Mouse (Mus musculus) limb, embryonic 11.5 days (tissue): ENCODE data around the gene Mmgt1. TPM values are rescaled to one million over a fixed set of nuclear protein-coding genes. Genes with fewer than 3 reads are reported as not detected.

Source experiments
- ATAC-seq: fragments of 200-750 bp; cut with Nextera tagmentation; 2 replicates; pipeline ENCODE4 v1.8.0; 2017; ENCODE audit warnings: low read depth; ENCODE audit not compliant: insufficient number of reproducible peaks, low FRiP score, low TSS enrichment
- DNase-seq: peaks from one replicate; pipeline ENCODE4 v3.0.0-alpha.2; 2015; ENCODE audit warnings: low spot score
- H3K27ac ChIP-seq: fragments of 300-500 bp; sonication (generic); replicated peaks from 2 replicates; pipeline ENCODE4 v1.5.1; 2014; ENCODE audit warnings: low read depth, mild to moderate bottlenecking, low read length
- H3K27me3 ChIP-seq: fragments of 300-500 bp; sonication (generic); 2 replicates; pipeline ENCODE4 v1.6.1; 2014; ENCODE audit warnings: mild to moderate bottlenecking, low read length, mixed read lengths; ENCODE audit not compliant: control insufficient read depth, insufficient read depth
- H3K36me3 ChIP-seq: fragments of 300-500 bp; sonication (generic); 2 replicates; pipeline ENCODE4 v1.6.1; 2014; ENCODE audit warnings: mild to moderate bottlenecking, low read length, moderate library complexity, mixed read lengths; ENCODE audit not compliant: control insufficient read depth, insufficient read depth
- H3K4me1 ChIP-seq: fragments of 300-500 bp; sonication (generic); 2 replicates; pipeline ENCODE4 v1.6.1; 2014; ENCODE audit warnings: low read length, mixed read lengths; ENCODE audit not compliant: control insufficient read depth, insufficient read depth
- H3K4me2 ChIP-seq: fragments of 300-500 bp; sonication (generic); 2 replicates; pipeline ENCODE4 v1.6.1; 2014; ENCODE audit warnings: low read depth, mild to moderate bottlenecking, moderate library complexity; ENCODE audit not compliant: severe bottlenecking
- H3K4me3 ChIP-seq: fragments of 300-500 bp; sonication (generic); 2 replicates; pipeline ENCODE4 v1.5.1; 2014; ENCODE audit warnings: low read depth, low read length
- H3K9ac ChIP-seq: fragments of 300-500 bp; sonication (generic); 2 replicates; pipeline ENCODE4 v1.6.1; 2014; ENCODE audit warnings: mild to moderate bottlenecking, low read length
- H3K9me3 ChIP-seq: fragments of 300-500 bp; sonication (generic); 2 replicates; pipeline ENCODE4 v1.6.1; 2016; ENCODE audit warnings: low read length; ENCODE audit not compliant: control insufficient read depth
- WGBS: fragments of 180-500 bp; shearing (Covaris S2); extraction: QIAGEN DNeasy Blood & Tissue Kit; methylation state at CpG from one replicate; pipeline ENCODE4 v1.1.7; 2014; 5-methylcytosine and 5-hydroxymethylcytosine counted together
- polyA plus RNA-seq: library from polyadenylated mRNA; unstranded; fragments of >200 nt; fragmentation: Nextera tagmentation; extraction: Ambion mirVana; gene quantifications from 2 replicates; pipeline ENCODE4 v1.2.1, GENCODE M21; 2014

The Mmgt1 gene
- polyA plus RNA-seq, 1 experiment from 2014 or later, result 34.5 TPM

DNA sequence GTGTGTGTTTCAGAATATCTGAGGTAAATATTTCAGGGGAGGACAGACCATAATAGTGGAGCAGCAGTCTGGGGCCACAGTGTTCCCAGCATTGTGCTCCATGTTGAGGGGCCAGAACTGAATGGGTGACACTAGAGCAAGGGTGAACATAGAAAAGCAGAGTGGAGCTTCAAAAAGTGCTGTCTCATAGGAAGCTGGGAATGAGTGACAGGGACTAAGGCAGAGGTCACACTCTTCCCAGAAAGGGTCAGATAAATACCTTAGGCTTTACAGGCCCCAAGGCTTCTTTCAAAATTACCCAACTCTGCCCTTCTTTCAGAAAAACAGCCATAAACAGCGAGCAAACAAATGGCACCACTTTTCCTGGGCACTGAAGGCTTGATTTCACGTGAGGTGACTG lies 8.7 kb upstream of the Mmgt1 start:
- Histone ChIP-seq H3K27me3 (no peaks in the 10 kb centered on the region), H3K36me3 (no peaks in the 10 kb centered on the region), H3K4me1 (no peaks in the 10 kb centered on the region), H3K9ac (no peak overlapping the region), H3K4me2 (no peak overlapping the region), H3K4me3 (no peak overlapping the region), H3K27ac (no peak overlapping the region), H3K9me3 (no peaks in the 10 kb centered on the region)
- WGBS, result 62% methylated on average over 2 of the region's 2 CpGs
- no peak for ATAC-seq
- DNase-seq, result no peak

- Histone ChIP-seq H3K4me1 (no peaks in the 10 kb centered on the region), H3K27ac (no peak overlapping the region), H3K4me2 (peak overlapping the region; percentile 42), H3K9ac (peak overlapping the region; percentile 85), H3K9me3 (no peaks in the 10 kb centered on the region), H3K27me3 (no peaks in the 10 kb centered on the region), H3K36me3 (no peaks in the 10 kb centered on the region), H3K4me3 (peak overlapping the region; percentile 65)
- DNase-seq, result no peak
- 12% methylated on average over 25 of the region's 25 CpGs for WGBS
- peak; percentile 52; the same call in 1 of the 2 replicates for ATAC-seq
These were observed 516 bp downstream of the Mmgt1 start for GRCm38 (mm10) chrX:56597219-56597886.

DNA sequence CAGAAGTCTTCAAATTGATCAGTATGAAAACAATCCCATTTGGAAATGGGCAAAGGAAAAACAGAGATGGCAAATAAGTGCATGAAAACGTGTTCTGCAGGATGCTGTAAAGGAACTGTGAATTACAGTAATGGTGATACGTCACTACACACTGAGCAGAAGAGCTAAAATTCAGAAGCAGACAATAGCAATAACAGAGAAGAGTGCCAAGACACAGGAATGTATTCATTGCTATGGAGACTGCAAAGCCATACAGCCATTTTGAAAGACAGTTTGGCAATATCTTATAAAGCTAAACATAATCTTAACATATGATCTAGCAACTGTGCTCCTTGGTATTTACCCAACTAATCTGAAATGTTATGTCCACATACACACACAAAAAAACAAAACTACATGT lies 19.7 kb downstream of the Mmgt1 start:
- Histone ChIP-seq H3K4me2 (no peak overlapping the region), H3K27ac (no peak overlapping the region), H3K4me3 (no peak overlapping the region), H3K9ac (no peak overlapping the region), H3K27me3 (no peaks in the 10 kb centered on the region), H3K36me3 (no peaks in the 10 kb centered on the region), H3K9me3 (no peaks in the 10 kb centered on the region), H3K4me1 (no peaks in the 10 kb centered on the region)
- DNase-seq (no peak), ATAC-seq (no peak)
- WGBS, result 83% methylated on average over 2 of the region's 2 CpGs

DNA sequence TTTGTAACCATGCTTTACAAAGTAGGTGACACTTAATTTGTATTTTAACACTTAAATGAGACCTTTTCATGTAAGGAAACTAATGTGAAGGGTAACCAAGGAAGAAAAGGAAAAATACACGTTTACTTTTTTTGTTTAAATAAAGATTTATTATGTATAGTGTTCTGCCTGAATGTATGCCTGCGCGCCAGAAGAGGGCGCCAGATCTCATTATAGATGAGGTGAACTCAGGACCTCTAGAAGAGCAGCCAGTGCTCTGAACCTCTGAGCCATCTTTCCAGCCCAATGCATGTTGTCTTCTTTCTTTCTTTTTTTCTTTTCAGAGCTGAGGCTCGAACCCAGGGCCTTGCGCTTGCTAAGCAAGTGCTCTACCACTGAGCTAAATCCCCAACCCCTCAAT lies 25.4 kb downstream of the Mmgt1 start:
- WGBS, result 23% methylated on average over 6 of the region's 6 CpGs
- no peak for ATAC-seq
- no peak overlapping the region for H3K4me3 ChIP-seq
- no peaks in the 10 kb centered on the region for H3K27me3 ChIP-seq
- no peaks in the 10 kb centered on the region for H3K36me3 ChIP-seq
- no peak overlapping the region for H3K4me2 ChIP-seq
- H3K4me1 ChIP-seq, result no peaks in the 10 kb centered on the region
- DNase-seq, result peak; percentile 22
- no peaks in the 10 kb centered on the region for H3K9me3 ChIP-seq
- H3K9ac ChIP-seq, result no peak overlapping the region
- H3K27ac ChIP-seq, result no peak overlapping the region

- Histone ChIP-seq H3K9me3 (no peaks in the 10 kb centered on the region), H3K4me2 (no peak overlapping the region), H3K27ac (no peak overlapping the region), H3K27me3 (no peaks in the 10 kb centered on the region), H3K4me1 (no peaks in the 10 kb centered on the region), H3K36me3 (no peaks in the 10 kb centered on the region), H3K4me3 (no peak overlapping the region), H3K9ac (no peak overlapping the region)
- no peak for DNase-seq
- no peak for ATAC-seq
- 67% methylated on average over 3 of the region's 3 CpGs for WGBS
These were observed 44.3 kb downstream of the Mmgt1 start for GRCm38 (mm10) chrX:56553584-56553983.

DNA sequence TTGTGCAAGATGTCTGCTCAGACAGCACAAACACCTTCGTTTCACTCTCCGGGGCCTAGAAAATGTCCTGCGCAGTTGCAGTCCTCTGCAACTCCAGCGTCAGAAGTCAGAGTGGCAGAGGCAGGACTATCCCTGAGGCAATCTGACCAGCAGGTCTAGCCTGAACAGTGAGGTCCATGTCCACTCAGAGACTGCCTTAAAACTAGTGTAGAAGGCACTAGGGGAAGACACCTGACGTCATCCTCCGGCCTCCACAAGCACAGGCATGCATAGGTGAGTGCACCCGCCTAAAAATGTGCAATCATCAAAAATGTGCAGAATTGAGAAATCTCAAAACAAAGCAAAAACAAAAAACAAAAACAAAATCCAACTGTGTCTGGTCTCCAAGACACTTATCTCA lies 48.4 kb downstream of the Mmgt1 start, which contains the start of gene Gm648:
Gm648 (minus strand) TSS at position 101 of the 400 bp plus-strand sequence.
- no peaks in the 10 kb centered on the region for H3K36me3 ChIP-seq
- no peaks in the 10 kb centered on the region for H3K4me1 ChIP-seq
- H3K9ac ChIP-seq, result no peak within 1 kb of the TSS
- 85% methylated on average over 7 of the region's 7 CpGs for WGBS
- H3K4me2 ChIP-seq, result no peak within 1 kb of the TSS
- H3K27me3 ChIP-seq, result no peaks in the 10 kb centered on the region
- H3K27ac ChIP-seq, result no peak within 1 kb of the TSS
- DNase-seq, result no peak
- no peak within 1 kb of the TSS for H3K4me3 ChIP-seq
- no peaks in the 10 kb centered on the region for H3K9me3 ChIP-seq
- ATAC-seq, result no peak

GRCm38 (mm10) chrX:56537162-56537561 lies 60.7 kb downstream of the Mmgt1 start:
- Histone ChIP-seq H3K9me3 (no peaks in the 10 kb centered on the region), H3K27ac (no peak overlapping the region), H3K4me1 (no peaks in the 10 kb centered on the region), H3K9ac (no peak overlapping the region), H3K27me3 (no peaks in the 10 kb centered on the region), H3K4me2 (no peak overlapping the region), H3K36me3 (no peaks in the 10 kb centered on the region), H3K4me3 (no peak overlapping the region)
- 50% methylated on average over 4 of the region's 4 CpGs for WGBS
- ATAC-seq (no peak), DNase-seq (peak; percentile 48)
